Mouse (Mus musculus): ENCODE measurements around the gene Nipsnap3b. TPM values are rescaled to one million over a fixed set of nuclear protein-coding genes. Genes with fewer than 3 reads are reported as not detected.
A peak's percentile ranks its signal among the peaks of the same experiment; 100 is the strongest.

Nipsnap3b gene
- polyA plus RNA-seq, 1 experiment from 2014 or later = 27.9 TPM

DNA sequence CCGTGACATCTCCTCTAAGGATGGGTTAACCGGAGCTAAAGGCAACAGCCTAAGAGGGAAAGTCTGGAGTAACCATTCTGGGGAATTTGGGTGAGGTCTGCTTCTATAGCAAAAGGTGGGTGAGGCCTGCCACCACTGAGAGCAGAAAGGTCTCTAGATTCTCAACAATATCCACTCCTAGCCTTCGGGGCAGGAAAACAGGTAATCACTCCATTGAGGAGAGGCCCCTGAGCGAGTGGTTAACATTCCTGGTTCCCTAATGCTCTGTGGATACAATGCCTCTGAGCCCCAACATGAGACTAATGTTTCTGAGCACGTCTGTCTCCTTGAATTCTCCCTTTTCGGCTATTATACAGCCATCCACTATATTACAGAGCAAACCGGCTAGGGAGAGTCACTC is 2.7 kb downstream of the Nipsnap3b start:
- H3K4me2 ChIP-seq (ENCODE audit: low read depth, low read length) = no peak overlapping the region
- no peak for ATAC-seq (ENCODE audit: low read depth)
- no peak overlapping the region for H3K27ac ChIP-seq (ENCODE audit: low read length)
- WGBS (ENCODE audit: insufficient replicate concordance) = 71% methylated on average over 7 of the region's 7 CpGs
- no peak overlapping the region for H3K4me3 ChIP-seq (ENCODE audit: low read depth, low read length)
- no peak overlapping the region for H3K9ac ChIP-seq (ENCODE audit: low read depth, low read length)
- H3K27me3 ChIP-seq (ENCODE audit: control insufficient read depth, insufficient read depth, low read depth, low read length) = no peaks in the 10 kb centered on the region
- H3K36me3 ChIP-seq (ENCODE audit: control insufficient read depth, insufficient read depth) = peaks cover 26% of the 10 kb centered on the region
- H3K4me1 ChIP-seq (ENCODE audit: control insufficient read depth, low read depth, low read length) = peaks cover 7% of the 10 kb centered on the region
- 0 out of 2 replicates have a peak, but pooled peaks cover 2% of the 10 kb centered on the region for H3K9me3 ChIP-seq (replicated peaks; ENCODE audit: control insufficient read depth, low read length)

DNA sequence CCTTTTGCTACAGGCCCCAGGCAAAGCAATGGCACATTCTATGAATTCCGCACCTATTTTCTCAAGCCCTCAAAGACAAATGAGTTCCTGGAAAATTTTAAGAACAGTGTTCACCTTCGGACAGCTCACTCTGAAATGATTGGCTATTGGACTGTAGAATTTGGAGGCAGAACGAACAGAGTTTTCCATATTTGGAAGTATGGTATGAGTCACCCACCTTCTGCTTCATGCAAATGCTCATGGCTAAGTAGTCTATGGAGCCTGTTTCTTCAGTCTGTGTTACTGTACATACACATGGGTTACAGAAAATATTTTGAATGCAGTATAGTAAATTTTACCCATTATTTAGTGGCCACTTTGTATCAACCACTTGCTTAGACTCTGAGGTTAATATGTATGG is 3.3 kb downstream of the Nipsnap3b start:
- Histone ChIP-seq H3K27ac (ENCODE audit: low read length) (no peak overlapping the region), H3K4me3 (ENCODE audit: low read depth, low read length) (no peak overlapping the region)
- WGBS (ENCODE audit: insufficient replicate concordance) = 79% methylated on average over 3 of the region's 3 CpGs

DNA sequence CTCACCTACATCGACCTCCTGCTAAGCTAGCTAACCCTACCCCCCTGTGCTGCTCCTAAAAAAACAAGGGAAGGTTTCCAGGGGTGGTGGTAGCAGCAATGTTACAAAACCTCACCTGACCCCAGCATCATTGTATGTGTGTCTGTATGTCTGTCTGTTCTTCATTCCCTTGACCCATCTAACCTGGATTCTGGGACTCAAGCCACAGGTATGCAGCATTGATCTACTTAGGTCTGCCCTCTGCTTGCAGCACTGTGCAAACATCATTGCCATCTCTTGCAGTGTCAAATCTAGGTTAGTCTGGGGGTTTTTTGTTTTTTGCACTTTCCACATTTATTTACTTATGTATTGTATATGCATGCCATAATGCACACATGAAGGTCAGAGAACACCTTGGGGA is 6.7 kb downstream of the Nipsnap3b start:
- no peak overlapping the region for H3K27ac ChIP-seq (ENCODE audit: low read length)
- WGBS (ENCODE audit: insufficient replicate concordance) = 62% methylated on average over 1 of the region's 1 CpGs
- no peaks in the 10 kb centered on the region for H3K27me3 ChIP-seq (ENCODE audit: control insufficient read depth, insufficient read depth, low read depth, low read length)
- no peak; the same call in 1 of the 2 replicates for ATAC-seq (ENCODE audit: low read depth)
- H3K9me3 ChIP-seq (replicated peaks; ENCODE audit: control insufficient read depth, low read length) = 0 out of 2 replicates have a peak, but pooled peaks cover 2% of the 10 kb centered on the region
- no peak overlapping the region for H3K4me3 ChIP-seq (ENCODE audit: low read depth, low read length)
- H3K4me1 ChIP-seq (ENCODE audit: control insufficient read depth, low read depth, low read length) = no peaks in the 10 kb centered on the region
- H3K4me2 ChIP-seq (ENCODE audit: low read depth, low read length) = no peak overlapping the region
- H3K9ac ChIP-seq (ENCODE audit: low read depth, low read length) = no peak overlapping the region
- H3K36me3 ChIP-seq (ENCODE audit: control insufficient read depth, insufficient read depth) = peaks cover 26% of the 10 kb centered on the region

More for the DNA sequence above, 3.3 kb downstream of the Nipsnap3b start:
- Histone ChIP-seq H3K36me3 (ENCODE audit: control insufficient read depth, insufficient read depth) (peaks cover 26% of the 10 kb centered on the region), H3K9ac (ENCODE audit: low read depth, low read length) (no peak overlapping the region), H3K4me1 (ENCODE audit: control insufficient read depth, low read depth, low read length) (peaks cover 7% of the 10 kb centered on the region), H3K4me2 (ENCODE audit: low read depth, low read length) (no peak overlapping the region), H3K9me3 (replicated peaks; ENCODE audit: control insufficient read depth, low read length) (0 out of 2 replicates have a peak, but pooled peaks cover 2% of the 10 kb centered on the region), H3K27me3 (ENCODE audit: control insufficient read depth, insufficient read depth, low read depth, low read length) (no peaks in the 10 kb centered on the region)
- ATAC-seq (ENCODE audit: low read depth) = no peak

DNA sequence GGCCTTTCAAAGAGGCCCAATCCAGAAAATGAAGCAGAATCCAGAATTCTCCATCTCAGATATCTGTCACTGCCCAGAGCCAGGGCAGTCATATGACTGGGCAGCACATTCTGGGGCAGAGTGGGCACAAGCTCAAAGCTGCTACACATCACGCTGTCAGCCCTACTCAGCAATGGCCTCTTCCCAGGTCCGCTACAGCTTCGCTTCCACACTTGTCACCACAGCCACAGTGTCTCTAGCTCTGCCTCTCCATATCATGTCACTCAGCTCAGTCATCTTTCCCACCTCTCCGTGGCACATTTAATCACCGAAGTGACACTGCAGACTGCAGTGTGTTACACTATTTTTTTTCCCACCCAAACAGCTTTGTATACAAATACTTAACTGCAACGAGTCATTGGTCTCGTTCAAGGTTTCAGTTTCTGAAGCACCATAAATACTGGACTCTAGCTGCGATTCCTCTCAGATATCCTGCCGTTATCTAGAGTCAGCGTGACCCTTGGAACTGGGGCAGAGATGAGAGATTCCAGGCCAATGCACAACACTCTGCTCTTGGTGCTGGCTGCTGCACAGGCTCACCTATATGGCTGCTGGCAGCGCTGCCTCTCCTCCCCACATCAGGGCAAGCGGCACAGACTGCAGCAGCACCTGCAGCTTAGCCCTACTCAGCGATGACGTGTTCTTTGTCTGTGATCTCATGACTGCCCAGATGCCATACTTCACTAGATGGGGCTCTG is 11.7 kb downstream of the Nipsnap3b start:
- no peak overlapping the region for H3K4me3 ChIP-seq (ENCODE audit: low read depth, low read length)
- H3K36me3 ChIP-seq (ENCODE audit: control insufficient read depth, insufficient read depth) = peaks cover 3% of the 10 kb centered on the region; the same call in 1 of the 2 replicates
- ATAC-seq (ENCODE audit: low read depth) = peak; percentile 88
- H3K27ac ChIP-seq (ENCODE audit: low read length) = peak overlapping the region; percentile 58
- H3K4me2 ChIP-seq (ENCODE audit: low read depth, low read length) = peak overlapping the region; percentile 24; the same call in 1 of the 2 replicates
- H3K9me3 ChIP-seq (replicated peaks; ENCODE audit: control insufficient read depth, low read length) = no peaks in the 10 kb centered on the region
- no peak overlapping the region for H3K9ac ChIP-seq (ENCODE audit: low read depth, low read length)
- H3K4me1 ChIP-seq (ENCODE audit: control insufficient read depth, low read depth, low read length) = no peaks in the 10 kb centered on the region
- H3K27me3 ChIP-seq (ENCODE audit: control insufficient read depth, insufficient read depth, low read depth, low read length) = no peaks in the 10 kb centered on the region
- WGBS (ENCODE audit: insufficient replicate concordance) = 75% methylated on average over 14 of the region's 14 CpGs

DNA sequence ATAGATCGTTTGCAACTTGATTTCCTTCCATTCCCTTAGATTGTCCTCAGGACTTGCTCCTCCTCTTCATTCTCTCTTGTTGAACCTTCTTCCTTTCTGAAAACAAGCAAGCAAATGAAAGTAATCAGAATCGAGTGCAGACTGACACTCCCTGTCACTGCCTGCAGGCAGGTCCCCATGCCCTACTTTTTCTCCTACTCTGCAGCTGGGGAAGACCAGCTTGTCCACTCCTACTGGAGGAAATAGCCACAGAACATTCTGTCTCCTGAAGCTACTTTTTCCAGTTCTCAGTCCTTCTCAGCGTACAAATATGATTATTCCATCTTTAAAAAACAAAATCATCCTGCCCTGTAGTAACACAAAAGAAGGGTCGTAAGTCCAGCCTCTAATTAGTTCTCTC is 12.7 kb downstream of the Nipsnap3b start:
- Histone ChIP-seq H3K9ac (ENCODE audit: low read depth, low read length) (no peak overlapping the region), H3K27ac (ENCODE audit: low read length) (no peak overlapping the region), H3K27me3 (ENCODE audit: control insufficient read depth, insufficient read depth, low read depth, low read length) (no peaks in the 10 kb centered on the region), H3K9me3 (replicated peaks; ENCODE audit: control insufficient read depth, low read length) (no peaks in the 10 kb centered on the region), H3K4me3 (ENCODE audit: low read depth, low read length) (no peak overlapping the region), H3K4me2 (ENCODE audit: low read depth, low read length) (no peak overlapping the region), H3K4me1 (ENCODE audit: control insufficient read depth, low read depth, low read length) (no peaks in the 10 kb centered on the region), H3K36me3 (ENCODE audit: control insufficient read depth, insufficient read depth) (no peaks in the 10 kb centered on the region; the same call in 1 of the 2 replicates)
- no peak for ATAC-seq (ENCODE audit: low read depth)
- WGBS (ENCODE audit: insufficient replicate concordance) = 65% methylated on average over 4 of the region's 4 CpGs

DNA sequence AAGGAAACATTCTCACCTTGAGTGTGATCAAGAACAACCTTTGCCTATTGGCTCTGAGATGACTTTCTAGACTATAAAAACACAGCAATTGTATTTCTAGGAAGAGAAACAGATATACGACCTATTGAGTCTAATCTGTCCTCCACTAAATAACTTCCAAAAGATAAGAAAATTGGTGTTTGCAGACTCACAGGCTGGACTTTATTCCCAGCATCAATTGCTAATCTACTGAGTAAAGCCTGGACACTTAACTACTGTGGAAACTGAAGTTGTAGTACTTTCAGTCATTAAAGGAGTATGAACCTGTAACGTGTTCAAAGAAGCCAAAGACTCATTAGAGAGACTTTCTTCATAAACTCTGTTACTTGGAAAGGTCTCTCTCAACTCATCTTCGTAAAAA is 16.1 kb downstream of the Nipsnap3b start:
- no peaks in the 10 kb centered on the region for H3K27me3 ChIP-seq (ENCODE audit: control insufficient read depth, insufficient read depth, low read depth, low read length)
- no peak for ATAC-seq (ENCODE audit: low read depth)

DNA sequence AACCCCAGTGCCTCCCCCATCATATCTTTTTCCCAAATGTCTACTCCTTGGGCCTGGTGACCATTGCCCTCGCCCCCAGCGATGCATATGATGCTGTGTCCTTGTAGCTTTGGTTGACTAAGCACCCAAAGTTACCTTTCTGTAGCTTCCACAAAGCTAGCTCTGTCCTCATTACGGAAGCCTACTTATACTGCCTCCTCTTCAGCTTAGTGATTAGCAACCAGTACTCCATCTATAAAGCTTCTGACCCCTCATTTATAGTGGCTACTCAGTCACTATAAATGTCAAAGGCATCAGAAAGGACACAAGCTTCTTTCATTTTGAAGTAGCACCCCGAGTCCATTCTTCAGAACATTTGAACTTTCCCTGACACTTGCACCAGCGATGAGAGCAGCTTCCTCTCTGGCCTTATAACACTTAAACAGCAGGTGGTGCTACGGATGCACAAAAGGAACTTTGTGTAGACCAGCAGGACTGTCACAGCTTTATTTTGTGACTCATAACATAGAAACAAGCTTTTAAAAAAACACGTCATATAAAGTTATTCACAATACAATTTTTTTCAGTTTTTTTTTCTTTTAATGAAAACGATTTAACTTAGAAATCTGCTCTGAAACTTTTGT is 18.8 kb downstream of the Nipsnap3b start:
- Histone ChIP-seq H3K27ac (ENCODE audit: low read length) (no peak overlapping the region), H3K27me3 (ENCODE audit: control insufficient read depth, insufficient read depth, low read depth, low read length) (no peaks in the 10 kb centered on the region), H3K4me2 (ENCODE audit: low read depth, low read length) (no peak overlapping the region), H3K36me3 (ENCODE audit: control insufficient read depth, insufficient read depth) (peaks cover 5% of the 10 kb centered on the region; the same call in 1 of the 2 replicates), H3K4me1 (ENCODE audit: control insufficient read depth, low read depth, low read length) (no peaks in the 10 kb centered on the region), H3K9ac (ENCODE audit: low read depth, low read length) (no peak overlapping the region), H3K9me3 (replicated peaks; ENCODE audit: control insufficient read depth, low read length) (no peaks in the 10 kb centered on the region), H3K4me3 (ENCODE audit: low read depth, low read length) (no peak overlapping the region)
- 49% methylated on average over 8 of the region's 8 CpGs for WGBS (ENCODE audit: insufficient replicate concordance)
- ATAC-seq (ENCODE audit: low read depth) = no peak

More for the DNA sequence above, 16.1 kb downstream of the Nipsnap3b start:
- Histone ChIP-seq H3K27ac (ENCODE audit: low read length) (no peak overlapping the region), H3K9me3 (replicated peaks; ENCODE audit: control insufficient read depth, low read length) (no peaks in the 10 kb centered on the region), H3K4me3 (ENCODE audit: low read depth, low read length) (no peak overlapping the region), H3K36me3 (ENCODE audit: control insufficient read depth, insufficient read depth) (no peaks in the 10 kb centered on the region), H3K4me2 (ENCODE audit: low read depth, low read length) (no peak overlapping the region), H3K4me1 (ENCODE audit: control insufficient read depth, low read depth, low read length) (no peaks in the 10 kb centered on the region), H3K9ac (ENCODE audit: low read depth, low read length) (no peak overlapping the region)
- WGBS (ENCODE audit: insufficient replicate concordance) = 46% methylated on average over 3 of the region's 3 CpGs

DNA sequence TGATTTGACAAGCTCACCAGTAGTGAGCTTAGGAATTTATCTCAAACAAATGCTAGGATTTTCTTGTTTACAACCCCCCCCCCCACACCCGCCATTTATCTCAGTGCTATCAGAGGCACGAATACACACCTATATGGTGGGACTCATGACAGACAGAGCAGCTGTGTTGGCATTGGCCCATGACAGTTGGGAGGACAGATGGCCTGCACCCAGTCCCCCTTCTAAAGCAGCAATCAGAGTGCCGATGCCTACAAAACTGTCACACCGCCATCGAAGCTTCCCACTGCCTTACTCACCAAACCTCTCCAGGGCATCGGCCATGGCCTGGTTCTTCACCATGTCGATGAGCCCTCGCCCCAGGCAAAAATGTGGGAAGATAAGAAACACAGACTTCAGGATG is 32.1 kb downstream of the Nipsnap3b start:
- H3K36me3 ChIP-seq (ENCODE audit: control insufficient read depth, insufficient read depth) = no peaks in the 10 kb centered on the region; the same call in none of the 2 replicates
- H3K4me2 ChIP-seq (ENCODE audit: low read depth, low read length) = no peak overlapping the region
- H3K4me1 ChIP-seq (ENCODE audit: control insufficient read depth, low read depth, low read length) = no peaks in the 10 kb centered on the region
- H3K9me3 ChIP-seq (replicated peaks; ENCODE audit: control insufficient read depth, low read length) = no peaks in the 10 kb centered on the region
- H3K27ac ChIP-seq (ENCODE audit: low read length) = no peak overlapping the region
- no peaks in the 10 kb centered on the region for H3K27me3 ChIP-seq (ENCODE audit: control insufficient read depth, insufficient read depth, low read depth, low read length)
- WGBS (ENCODE audit: insufficient replicate concordance) = 72% methylated on average over 8 of the region's 8 CpGs
- no peak overlapping the region for H3K9ac ChIP-seq (ENCODE audit: low read depth, low read length)
- no peak for ATAC-seq (ENCODE audit: low read depth)
- no peak overlapping the region for H3K4me3 ChIP-seq (ENCODE audit: low read depth, low read length)

DNA sequence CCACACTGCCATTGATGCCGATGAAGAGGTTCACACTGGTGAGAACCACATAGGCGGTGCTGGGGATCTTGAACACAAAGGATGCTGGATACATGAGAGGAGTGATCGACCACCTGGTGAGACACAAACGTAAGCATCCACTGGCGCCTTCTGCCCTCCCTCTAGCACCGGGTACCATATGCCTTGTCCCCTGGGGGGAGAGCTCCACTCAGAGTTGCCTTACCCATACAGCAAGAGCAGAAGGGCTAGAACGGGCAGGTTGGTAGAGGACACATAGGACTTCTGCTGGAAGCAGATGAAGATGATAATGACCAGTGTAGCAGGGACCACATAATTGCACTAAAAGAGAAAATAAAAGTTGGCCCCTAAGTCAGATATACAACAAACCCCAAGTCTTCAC is 34.1 kb downstream of the Nipsnap3b start:
- Histone ChIP-seq H3K36me3 (ENCODE audit: control insufficient read depth, insufficient read depth) (no peaks in the 10 kb centered on the region; the same call in none of the 2 replicates), H3K4me3 (ENCODE audit: low read depth, low read length) (no peak overlapping the region), H3K27ac (ENCODE audit: low read length) (no peak overlapping the region), H3K9ac (ENCODE audit: low read depth, low read length) (no peak overlapping the region), H3K4me2 (ENCODE audit: low read depth, low read length) (no peak overlapping the region), H3K4me1 (ENCODE audit: control insufficient read depth, low read depth, low read length) (no peaks in the 10 kb centered on the region), H3K27me3 (ENCODE audit: control insufficient read depth, insufficient read depth, low read depth, low read length) (no peaks in the 10 kb centered on the region), H3K9me3 (replicated peaks; ENCODE audit: control insufficient read depth, low read length) (no peaks in the 10 kb centered on the region)
- 67% methylated on average over 7 of the region's 7 CpGs for WGBS (ENCODE audit: insufficient replicate concordance)
- ATAC-seq (ENCODE audit: low read depth) = no peak

All from liver, embryonic 16.5 days (tissue).